Mouse (Mus musculus) regulatory T cell (primary cell): ENCODE data around the gene Sec63.

Source experiments
- in situ Hi-C: fragments of 300-600 bp; cut with MboI, MseI; formaldehyde crosslinking; loops from one replicate; pipeline ENCODE4 v1.15.1; 2025; ENCODE audit warnings: high pct_unique_total_duplicates

Gene Sec63

GRCm38 (mm10) chr10:42830007-42830406, 68.7 kb downstream of the Sec63 start:
- in situ Hi-C loops = no loop called here

GRCm38 (mm10) chr10:42830409-42830808, 69.1 kb downstream of the Sec63 start:
- in situ Hi-C loops = no loop called here

- in situ Hi-C loops = no loop called here
Measured at GRCm38 (mm10) chr10:42832677-42833076, 71.4 kb downstream of the Sec63 start.

- in situ Hi-C loops = no loop called here
Measured at GRCm38 (mm10) chr10:42833871-42834727, 72.8 kb downstream of the Sec63 start.

GRCm38 (mm10) chr10:42838106-42838505, 76.8 kb downstream of the Sec63 start:
- in situ Hi-C loops = no loop called here

- in situ Hi-C loops = no loop called here
Measured at GRCm38 (mm10) chr10:42838736-42839135, 77.4 kb downstream of the Sec63 start.

GRCm38 (mm10) chr10:42840036-42840435, 78.7 kb downstream of the Sec63 start:
- in situ Hi-C loops = loop anchor here (5.0 kb wide), 1 partner anchor 97 kb away; no protein-coding TSS in a partner anchor

- in situ Hi-C loops = loop anchor here (5.0 kb wide), 1 partner anchor 96 kb away; no protein-coding TSS in a partner anchor
Measured at GRCm38 (mm10) chr10:42841531-42842195, 80.4 kb downstream of the Sec63 start.

- in situ Hi-C loops = loop anchor here (5.0 kb wide), 1 partner anchor 95 kb away; no protein-coding TSS in a partner anchor
Measured at GRCm38 (mm10) chr10:42842358-42842757, 81.1 kb downstream of the Sec63 start.

GRCm38 (mm10) chr10:42843416-42843815, 82.1 kb downstream of the Sec63 start:
- in situ Hi-C loops = loop anchor here (5.0 kb wide), 1 partner anchor 94 kb away; no protein-coding TSS in a partner anchor

- in situ Hi-C loops = no loop called here
Measured at GRCm38 (mm10) chr10:42845480-42845879, 84.2 kb downstream of the Sec63 start.

GRCm38 (mm10) chr10:42848179-42849080, 87.1 kb downstream of the Sec63 start:
- in situ Hi-C loops = no loop called here

- in situ Hi-C loops = no loop called here
Measured at GRCm38 (mm10) chr10:42849081-42849400, 87.7 kb downstream of the Sec63 start.

GRCm38 (mm10) chr10:42854838-42855237, 93.5 kb downstream of the Sec63 start:
- in situ Hi-C loops = loop anchor here (5.0 kb wide), 1 partner anchor 42 kb away; no protein-coding TSS in a partner anchor

GRCm38 (mm10) chr10:42855250-42855649, 94.0 kb downstream of the Sec63 start:
- in situ Hi-C loops = loop anchor here (5.0 kb wide), 1 partner anchor 42 kb away; no protein-coding TSS in a partner anchor

GRCm38 (mm10) chr10:42856574-42856973, 95.3 kb downstream of the Sec63 start:
- in situ Hi-C loops = loop anchor here (5.0 kb wide), 1 partner anchor 41 kb away; no protein-coding TSS in a partner anchor

GRCm38 (mm10) chr10:42857021-42857420, 95.7 kb downstream of the Sec63 start:
- in situ Hi-C loops = loop anchor here (5.0 kb wide), 1 partner anchor 40 kb away; no protein-coding TSS in a partner anchor

GRCm38 (mm10) chr10:42859781-42860158, 98.5 kb downstream of the Sec63 start:
- in situ Hi-C loops = loop anchor here (5.0 kb wide), 1 partner anchor 38 kb away; no protein-coding TSS in a partner anchor

- in situ Hi-C loops = no loop called here
Measured at GRCm38 (mm10) chr10:42860159-42860911, 99.0 kb downstream of the Sec63 start, which contains the start of gene Scml4. Gene Scml4, plus strand, starts transcription at chr10:42860370.

GRCm38 (mm10) chr10:42861446-42861845, 100.2 kb downstream of the Sec63 start:
- in situ Hi-C loops = no loop called here
